Mouse (Mus musculus): ENCODE data around the gene Gm42791.

DNA sequence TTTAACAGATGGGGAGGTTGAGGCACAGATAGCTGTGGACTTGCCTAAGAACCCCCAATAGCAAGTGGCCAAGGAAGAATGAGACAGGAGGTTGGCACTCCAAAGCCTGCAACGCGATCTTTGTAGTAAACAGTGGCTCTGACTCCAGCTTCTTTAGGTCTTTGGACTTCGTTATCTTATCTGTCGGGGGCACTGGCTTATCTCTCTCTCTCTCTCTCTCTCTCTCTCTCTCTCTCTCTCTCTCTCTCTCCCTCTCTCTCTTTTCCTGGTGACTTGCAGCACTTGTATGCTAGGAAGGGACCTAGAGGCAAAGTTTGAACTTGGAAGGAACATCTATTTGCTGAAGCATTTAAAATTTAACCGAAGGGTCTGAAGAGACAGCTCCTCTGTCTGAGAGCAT is 33.4 kb upstream of the Gm42791 start:
- TF ChIP-seq GATA1 (IDR thresholded peaks at IDR 0.05; ENCODE audit: low read length) = no peak
- TF ChIP-seq TAL1 (IDR thresholded peaks at IDR 0.05; ENCODE audit: low read length) = no peak

Data from erythroblast, embryonic 14.5 days (primary cell).